Mouse (Mus musculus) heart, embryonic 16.5 days (tissue): ENCODE data around the gene Tmem163. TPM values are rescaled to one million over a fixed set of nuclear protein-coding genes. Genes with fewer than 3 reads are reported as not detected.
A peak's percentile ranks its signal among the peaks of the same experiment; 100 is the strongest.

Experiments
- ATAC-seq: fragments of 200-750 bp; cut with Nextera tagmentation; replicated peaks from 2 replicates; pipeline ENCODE4 v1.8.0; 2017; ENCODE audit warnings: moderate number of reproducible peaks; ENCODE audit not compliant: insufficient read depth, low FRiP score; ENCODE audit errors: extremely low read depth
- H3K27ac ChIP-seq: fragments of 300-500 bp; sonication (generic); 2 replicates; pipeline ENCODE4 v1.5.1; 2014; ENCODE audit warnings: mild to moderate bottlenecking, low read length, control low read depth, moderate library complexity
- H3K27me3 ChIP-seq: fragments of 300-500 bp; sonication (generic); 2 replicates; pipeline ENCODE4 v1.6.1; 2014; ENCODE audit warnings: low read length, mixed read lengths; ENCODE audit not compliant: control insufficient read depth, insufficient read depth
- H3K36me3 ChIP-seq: fragments of 300-500 bp; sonication (generic); 2 replicates; pipeline ENCODE4 v1.6.1; 2014; ENCODE audit not compliant: control insufficient read depth, insufficient read depth
- H3K4me1 ChIP-seq: fragments of 300-500 bp; sonication (generic); 2 replicates; pipeline ENCODE4 v1.6.1; 2014; ENCODE audit warnings: low read length, mixed read lengths; ENCODE audit not compliant: control insufficient read depth, insufficient read depth
- H3K4me2 ChIP-seq: fragments of 300-500 bp; sonication (generic); 2 replicates; pipeline ENCODE4 v1.6.1; 2014; ENCODE audit warnings: low read depth, mild to moderate bottlenecking, control low read depth, low read length
- H3K4me3 ChIP-seq: fragments of 300-500 bp; sonication (generic); 2 replicates; pipeline ENCODE4 v1.5.1; 2014; ENCODE audit warnings: mild to moderate bottlenecking, control low read depth, low read length
- H3K9ac ChIP-seq: fragments of 300-500 bp; sonication (generic); 2 replicates; pipeline ENCODE4 v1.6.1; 2014; ENCODE audit warnings: low read length, control low read depth
- H3K9me3 ChIP-seq: fragments of 300-500 bp; sonication (generic); replicated peaks from 2 replicates; pipeline ENCODE4 v1.6.1; 2016; ENCODE audit warnings: low read length; ENCODE audit not compliant: control insufficient read depth
- WGBS: fragments of 180-500 bp; shearing (Covaris S2); extraction: QIAGEN DNeasy Blood & Tissue Kit; methylation state at CpG from one replicate; pipeline ENCODE4 v1.1.7; 2014; 5-methylcytosine and 5-hydroxymethylcytosine counted together
- polyA plus RNA-seq: library from polyadenylated mRNA; unstranded; fragments of >200 nt; fragmentation: Nextera tagmentation; extraction: Ambion mirVana; gene quantifications from 2 replicates; pipeline ENCODE4 v1.2.1, GENCODE M21; 2015

Gene Tmem163
- 14.3 and 17.7 TPM in 2 replicates for polyA plus RNA-seq

DNA sequence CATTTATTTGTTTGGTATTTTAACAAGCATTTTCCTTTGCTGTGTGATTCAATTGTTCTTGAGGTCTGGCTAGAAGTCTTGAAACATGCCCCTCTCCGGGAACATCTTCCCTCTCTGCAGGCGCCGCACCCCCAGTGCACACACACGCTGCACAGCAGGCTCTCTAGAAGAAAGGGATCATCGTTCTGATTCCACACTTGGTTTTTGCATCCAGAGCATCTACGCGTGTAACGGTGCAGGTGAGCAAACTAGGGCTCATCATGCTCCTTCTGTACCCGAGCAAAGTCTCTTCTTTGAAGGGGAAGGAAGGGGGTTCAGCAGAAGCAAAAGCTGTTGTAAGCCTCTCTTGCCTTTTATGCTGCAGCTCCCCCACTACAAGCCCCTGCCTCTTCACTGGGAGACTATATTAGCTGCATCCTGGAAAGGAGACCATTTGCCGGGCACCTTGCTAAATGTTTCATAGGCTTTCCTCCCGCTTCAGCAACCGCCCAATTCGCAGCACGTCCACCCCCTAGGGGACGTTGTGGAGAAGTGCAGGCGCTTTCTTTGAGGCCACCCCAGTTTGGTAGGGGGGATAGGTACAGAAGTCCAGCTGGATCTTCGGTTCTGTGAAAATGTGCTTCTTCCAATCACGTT lies at the start of gene Tmem163:
Gene Tmem163 (minus strand): TSS at position 51 of the 636 bp plus-strand sequence.
- 28% methylated on average over 18 of the region's 18 CpGs for WGBS
- H3K27me3 ChIP-seq = peaks cover 43% of the 10 kb centered on the region
- peak within 1 kb of the TSS; percentile 74 for H3K4me3 ChIP-seq
- ATAC-seq = no peak
- H3K36me3 ChIP-seq = no peaks in the 10 kb centered on the region
- H3K4me1 ChIP-seq = peaks cover 11% of the 10 kb centered on the region
- no peaks in the 10 kb centered on the region for H3K9me3 ChIP-seq
- H3K9ac ChIP-seq = no peak within 1 kb of the TSS
- H3K27ac ChIP-seq = no peak within 1 kb of the TSS
- peak within 1 kb of the TSS; percentile 100 for H3K4me2 ChIP-seq

DNA sequence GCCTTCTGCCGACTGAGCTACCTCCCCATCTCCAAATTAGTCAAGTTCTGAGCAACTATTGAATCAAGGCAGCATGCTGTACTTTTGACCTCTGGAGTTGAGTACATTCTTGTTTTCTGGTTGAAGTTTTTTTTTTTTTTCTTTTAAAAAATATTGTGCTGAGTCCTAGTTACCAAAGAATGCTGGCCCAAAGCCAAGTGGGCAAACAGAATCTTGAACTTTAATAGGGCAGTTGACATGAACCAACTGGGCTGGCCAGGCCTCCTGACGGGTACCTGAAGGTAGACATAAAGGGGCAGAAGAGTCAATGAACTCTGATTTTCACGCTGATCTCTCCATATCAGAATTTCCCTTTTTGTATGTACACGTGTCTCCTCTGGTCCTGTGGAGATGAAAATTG lies 49.7 kb upstream of the Tmem163 start, which contains the start of gene Acmsd:
Gene Acmsd (plus strand): TSS at position 318 of the 400 bp plus-strand sequence.
- no peak within 1 kb of the TSS for H3K27ac ChIP-seq
- H3K4me1 ChIP-seq = peaks cover 7% of the 10 kb centered on the region; the same call in 1 of the 2 replicates
- H3K4me3 ChIP-seq = no peak within 1 kb of the TSS
- no peak within 1 kb of the TSS for H3K4me2 ChIP-seq
- no peaks in the 10 kb centered on the region for H3K27me3 ChIP-seq
- peaks cover 7% of the 10 kb centered on the region for H3K9me3 ChIP-seq
- H3K9ac ChIP-seq = no peak within 1 kb of the TSS
- no peak for ATAC-seq
- H3K36me3 ChIP-seq = no peaks in the 10 kb centered on the region
- WGBS = 82% methylated on average over 4 of the region's 4 CpGs

DNA sequence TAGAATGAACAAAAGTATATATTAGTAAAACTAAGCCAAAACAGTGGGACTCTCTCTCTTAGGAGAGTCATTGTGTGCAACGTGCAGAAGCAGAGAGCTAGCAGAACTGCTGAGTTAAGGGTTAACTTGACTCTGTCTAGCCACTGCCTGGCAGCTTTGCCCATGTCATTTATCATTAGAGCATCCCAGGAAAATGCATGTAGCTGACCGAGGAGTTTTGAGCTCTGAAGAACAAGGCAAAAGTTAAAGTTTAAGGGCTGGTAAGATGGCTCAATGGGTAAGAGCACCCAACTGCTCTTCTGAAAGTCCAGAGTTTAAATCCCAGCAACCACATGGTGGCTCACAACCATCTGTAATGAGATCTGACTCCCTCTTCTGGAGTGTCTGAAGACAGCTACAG lies 44.2 kb upstream of the Tmem163 start:
- 44% methylated on average over 2 of the region's 2 CpGs for WGBS
- no peak overlapping the region for H3K27ac ChIP-seq
- no peak overlapping the region for H3K4me3 ChIP-seq
- no peak overlapping the region for H3K9ac ChIP-seq
- no peak overlapping the region for H3K4me2 ChIP-seq
- peaks cover 4% of the 10 kb centered on the region for H3K9me3 ChIP-seq
- no peaks in the 10 kb centered on the region for H3K36me3 ChIP-seq
- H3K27me3 ChIP-seq = no peaks in the 10 kb centered on the region
- ATAC-seq = no peak
- H3K4me1 ChIP-seq = no peaks in the 10 kb centered on the region

DNA sequence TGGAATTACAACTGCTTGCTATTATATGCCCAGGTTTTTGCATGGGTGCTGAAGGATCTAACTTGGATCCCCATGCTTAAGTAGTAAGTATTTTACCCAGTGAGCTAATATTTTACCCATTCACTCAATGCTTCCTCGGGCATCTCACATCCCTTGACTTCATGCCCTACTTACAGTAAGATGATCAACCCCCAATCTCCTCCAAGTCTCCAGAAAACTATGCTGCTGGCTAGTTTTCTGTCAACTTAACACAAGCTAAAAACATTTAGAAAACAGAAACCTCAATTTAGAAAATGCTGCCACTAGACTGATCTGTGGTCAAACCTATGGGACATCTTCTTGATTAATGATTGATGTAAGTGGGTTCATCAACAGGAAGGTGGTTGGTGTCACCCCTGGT lies 38.9 kb upstream of the Tmem163 start:
- no peaks in the 10 kb centered on the region for H3K27me3 ChIP-seq
- no peak overlapping the region for H3K9ac ChIP-seq
- H3K27ac ChIP-seq = no peak overlapping the region
- H3K36me3 ChIP-seq = no peaks in the 10 kb centered on the region
- H3K4me3 ChIP-seq = no peak overlapping the region
- H3K4me2 ChIP-seq = no peak overlapping the region
- H3K4me1 ChIP-seq = peaks cover 10% of the 10 kb centered on the region
- no peaks in the 10 kb centered on the region for H3K9me3 ChIP-seq
- WGBS = 89% methylated on average over 1 of the region's 1 CpGs
- no peak for ATAC-seq

DNA sequence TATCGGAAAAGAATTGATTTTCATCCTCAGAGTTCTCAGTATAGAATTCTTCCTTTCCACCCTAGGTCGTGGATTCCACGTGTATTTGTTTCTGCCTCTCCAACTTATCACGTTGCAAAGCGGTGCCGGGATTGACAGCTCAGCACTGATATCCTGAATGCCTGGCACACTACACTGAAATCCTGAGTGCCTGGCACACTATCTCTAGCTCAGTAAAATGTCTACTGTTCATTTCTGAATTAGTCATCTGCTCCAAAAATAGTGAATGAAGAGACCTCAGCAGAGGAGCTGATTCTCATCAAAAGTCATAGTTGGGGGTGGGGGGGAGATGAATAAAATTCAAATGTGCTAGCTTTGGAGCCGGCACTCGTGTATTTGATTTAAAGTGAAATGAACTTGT lies 37.1 kb upstream of the Tmem163 start:
- Histone ChIP-seq H3K9ac (no peak overlapping the region), H3K4me2 (peak overlapping the region; percentile 45), H3K27ac (peak overlapping the region; percentile 69), H3K4me1 (peaks cover 10% of the 10 kb centered on the region), H3K36me3 (no peaks in the 10 kb centered on the region), H3K4me3 (peak overlapping the region; percentile 3; the same call in 1 of the 2 replicates), H3K27me3 (no peaks in the 10 kb centered on the region), H3K9me3 (no peaks in the 10 kb centered on the region)
- 35% methylated on average over 8 of the region's 8 CpGs for WGBS
- peak; percentile 91 for ATAC-seq

DNA sequence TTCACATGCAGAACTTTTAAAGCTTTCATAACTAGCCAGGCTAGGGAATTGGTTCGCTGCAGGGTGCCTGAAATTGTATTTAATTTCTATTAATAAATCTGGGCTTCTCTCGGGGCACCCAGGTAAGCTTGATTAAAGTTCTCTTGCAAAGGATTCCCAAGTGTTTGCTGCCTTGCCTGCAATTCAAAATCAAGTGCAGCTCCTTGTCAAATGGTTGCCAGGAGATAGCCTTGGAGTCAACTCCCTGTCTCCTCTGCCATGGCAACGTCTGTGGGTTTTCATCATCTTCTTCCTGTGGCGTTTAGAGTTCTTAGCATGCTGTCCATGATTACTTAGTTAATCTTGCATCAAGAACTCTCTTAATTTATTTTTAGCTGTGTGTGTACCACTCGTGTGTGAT lies 26.9 kb upstream of the Tmem163 start:
- no peak for ATAC-seq
- H3K36me3 ChIP-seq = no peaks in the 10 kb centered on the region
- 53% methylated on average over 5 of the region's 5 CpGs for WGBS
- no peak overlapping the region for H3K4me3 ChIP-seq
- H3K9me3 ChIP-seq = no peaks in the 10 kb centered on the region
- no peak overlapping the region for H3K4me2 ChIP-seq
- H3K27me3 ChIP-seq = no peaks in the 10 kb centered on the region
- H3K9ac ChIP-seq = no peak overlapping the region
- no peaks in the 10 kb centered on the region for H3K4me1 ChIP-seq
- no peak overlapping the region for H3K27ac ChIP-seq

DNA sequence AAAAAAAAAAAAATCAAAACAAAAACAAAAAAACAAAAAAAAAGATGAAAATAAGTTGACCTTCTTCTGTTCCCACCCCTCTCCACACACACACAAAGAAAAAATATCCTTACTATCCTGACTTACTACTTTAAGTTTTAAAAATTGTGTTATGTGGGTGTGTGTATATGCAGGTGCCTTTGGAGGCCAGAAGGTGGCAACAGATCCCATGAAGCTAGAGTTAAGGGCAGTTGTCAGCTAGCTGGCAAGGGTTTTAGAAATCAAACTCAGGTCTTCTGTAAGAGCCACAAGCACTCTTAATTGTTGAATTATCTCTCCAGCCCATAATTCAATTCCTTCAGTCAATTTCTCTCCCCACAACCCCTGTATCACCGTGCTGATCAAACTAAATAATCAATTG lies 22.8 kb upstream of the Tmem163 start:
- H3K9ac ChIP-seq = no peak overlapping the region
- no peak for ATAC-seq
- H3K27ac ChIP-seq = no peak overlapping the region
- no peaks in the 10 kb centered on the region for H3K4me1 ChIP-seq
- H3K36me3 ChIP-seq = no peaks in the 10 kb centered on the region
- H3K4me3 ChIP-seq = no peak overlapping the region
- H3K27me3 ChIP-seq = no peaks in the 10 kb centered on the region
- H3K4me2 ChIP-seq = no peak overlapping the region
- H3K9me3 ChIP-seq = no peaks in the 10 kb centered on the region
- 85% methylated on average over 1 of the region's 1 CpGs for whole genome bisulfite sequencing

DNA sequence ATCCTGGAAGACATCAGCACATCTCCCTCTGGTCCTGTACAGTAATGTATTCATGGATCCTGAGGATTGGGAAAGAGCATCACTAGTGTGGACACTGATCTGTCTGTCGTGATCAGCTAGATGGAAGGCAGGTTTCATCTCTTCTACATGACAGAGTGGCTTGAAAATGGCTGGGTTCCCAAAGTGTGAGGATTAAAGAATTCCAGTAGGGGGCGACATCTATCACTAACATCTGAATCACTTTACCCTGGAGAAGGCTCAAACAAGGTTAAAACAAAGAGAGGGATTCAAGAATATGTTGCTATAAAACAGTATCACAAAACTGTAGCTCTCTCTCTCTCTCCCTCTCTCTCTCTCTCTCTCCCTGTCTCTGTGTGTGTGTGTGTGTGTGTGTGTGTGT lies 17.2 kb upstream of the Tmem163 start:
- Histone ChIP-seq H3K27me3 (no peaks in the 10 kb centered on the region), H3K36me3 (no peaks in the 10 kb centered on the region), H3K4me1 (no peaks in the 10 kb centered on the region), H3K9ac (no peak overlapping the region), H3K4me2 (no peak overlapping the region), H3K9me3 (no peaks in the 10 kb centered on the region), H3K27ac (no peak overlapping the region), H3K4me3 (no peak overlapping the region)
- no peak for ATAC-seq
- 18% methylated on average over 2 of the region's 2 CpGs for WGBS

DNA sequence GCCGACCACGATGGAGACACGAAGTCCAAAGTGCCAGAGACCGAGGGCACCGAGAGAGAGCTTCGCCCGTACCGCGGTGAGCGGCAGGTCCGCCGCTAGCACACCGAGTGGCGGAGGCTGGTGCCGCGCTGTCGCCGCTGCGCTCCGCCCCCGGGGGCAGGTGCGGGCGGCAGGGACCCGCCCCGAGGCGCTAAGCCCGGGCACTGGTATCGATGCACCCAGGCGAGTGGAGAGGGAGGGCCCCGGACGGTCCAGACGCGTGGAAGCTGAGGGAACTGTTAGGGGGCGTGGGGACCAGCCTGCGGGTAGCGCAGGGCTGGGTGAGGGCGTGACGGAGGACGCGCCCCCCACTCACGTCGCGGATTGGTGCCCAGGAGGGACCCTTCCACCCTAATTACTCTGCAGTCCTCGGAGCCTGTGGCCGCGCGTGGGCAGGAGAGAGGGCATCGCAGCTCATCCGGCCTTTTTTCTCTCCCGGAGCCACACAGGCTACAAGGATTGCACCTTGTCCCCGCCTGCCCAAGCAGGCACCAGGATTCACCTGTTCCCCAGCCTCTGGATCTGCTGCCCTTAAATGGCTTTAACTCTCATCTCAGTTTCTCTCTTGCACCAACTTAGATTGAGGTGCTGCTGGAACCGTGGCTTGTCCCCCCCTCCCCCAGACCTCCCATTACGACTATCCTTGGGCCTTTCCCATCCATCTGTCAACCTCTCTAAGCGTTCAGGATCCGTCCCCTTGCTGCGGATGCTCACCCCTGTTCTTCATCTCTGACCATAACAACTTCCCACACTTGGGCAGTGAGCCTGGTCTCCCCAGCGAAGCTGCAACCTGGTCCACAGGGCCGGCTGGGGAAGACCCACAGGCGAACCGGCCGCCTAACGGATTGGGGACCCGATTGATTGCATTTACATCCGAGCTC lies 1.4 kb downstream of the Tmem163 start:
- no peaks in the 10 kb centered on the region for H3K36me3 ChIP-seq
- H3K4me3 ChIP-seq = peak overlapping the region; percentile 74
- peak; percentile 68; the same call in 1 of the 2 replicates for ATAC-seq
- peaks cover 45% of the 10 kb centered on the region for H3K27me3 ChIP-seq
- peaks cover 11% of the 10 kb centered on the region for H3K4me1 ChIP-seq
- 6% methylated on average over 63 of the region's 64 CpGs for WGBS
- no peaks in the 10 kb centered on the region for H3K9me3 ChIP-seq
- H3K9ac ChIP-seq = peak overlapping the region; percentile 69
- no peak overlapping the region for H3K27ac ChIP-seq
- H3K4me2 ChIP-seq = peak overlapping the region; percentile 100
